Mouse (Mus musculus) midbrain, embryonic 12.5 days (tissue): ENCODE data around the gene Zfp536. TPM values are rescaled to one million over a fixed set of nuclear protein-coding genes. Genes with fewer than 3 reads are reported as not detected.
"Not testable (repeated sequence)": the region's sequence is repeated elsewhere in the genome, so short reads cannot be mapped to it uniquely, and the experiment has no call there.

Experiments
- ATAC-seq: fragments of 200-750 bp; cut with Nextera tagmentation; 2 replicates; pipeline ENCODE4 v1.8.0; 2017; ENCODE audit warnings: low read depth, moderate TSS enrichment, moderate library complexity; ENCODE audit not compliant: low FRiP score
- H3K27ac ChIP-seq: fragments of 300-500 bp; sonication (generic); replicated peaks from 2 replicates; pipeline ENCODE4 v1.5.1; 2016; ENCODE audit warnings: mild to moderate bottlenecking
- H3K27me3 ChIP-seq: fragments of 300-500 bp; sonication (generic); 2 replicates; pipeline ENCODE4 v1.6.1; 2016; ENCODE audit warnings: mild to moderate bottlenecking
- H3K36me3 ChIP-seq: fragments of 300-500 bp; sonication (generic); 2 replicates; pipeline ENCODE4 v1.6.1; 2016
- H3K4me1 ChIP-seq: fragments of 300-500 bp; sonication (generic); 2 replicates; pipeline ENCODE4 v1.6.1; 2016
- H3K4me2 ChIP-seq: fragments of 300-500 bp; sonication (generic); replicated peaks from 2 replicates; pipeline ENCODE4 v1.6.1; 2016; ENCODE audit warnings: mild to moderate bottlenecking, moderate library complexity
- H3K4me3 ChIP-seq: fragments of 300-500 bp; sonication (generic); 2 replicates; pipeline ENCODE4 v1.5.1; 2016; ENCODE audit warnings: mild to moderate bottlenecking
- H3K9ac ChIP-seq: fragments of 300-500 bp; sonication (generic); replicated peaks from 2 replicates; pipeline ENCODE4 v1.6.1; 2016; ENCODE audit warnings: mild to moderate bottlenecking, moderate library complexity
- H3K9me3 ChIP-seq: fragments of 300-500 bp; sonication (generic); 2 replicates; pipeline ENCODE4 v1.6.1; 2016; ENCODE audit warnings: mild to moderate bottlenecking
- WGBS: fragments of 180-500 bp; shearing (Covaris S2); methylation state at CpG from one replicate; pipeline ENCODE4 v1.1.7; 2016; 5-methylcytosine and 5-hydroxymethylcytosine counted together
- polyA plus RNA-seq: library from polyadenylated mRNA; unstranded; fragments of >200 nt; fragmentation: Nextera tagmentation; extraction: Ambion mirVana; gene quantifications from 2 replicates; pipeline ENCODE4 v1.2.1, GENCODE M21; 2016

Gene Zfp536
- polyA plus RNA-seq, 1 experiment from 2014 or later = 43.5 TPM

DNA sequence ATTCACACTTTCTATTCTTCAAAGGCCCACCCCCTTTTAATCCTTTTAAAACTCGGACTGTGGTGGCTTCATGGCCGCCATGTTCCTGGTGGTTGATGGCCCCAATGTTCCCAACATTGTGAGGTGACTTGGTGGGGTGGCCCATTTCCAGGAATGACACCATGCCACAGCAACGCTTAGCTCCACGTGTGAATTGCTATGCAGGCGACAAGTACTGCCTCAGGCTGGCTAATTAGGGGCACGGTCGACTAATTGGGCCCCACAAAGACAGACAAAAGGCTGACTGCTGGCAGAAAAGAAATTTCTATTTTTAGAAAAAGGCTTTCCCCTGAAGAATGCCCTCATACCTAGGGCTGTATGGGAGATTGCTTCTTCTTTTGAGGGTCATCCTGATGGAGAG, 154.2 kb downstream of the Zfp536 start:
- peaks cover 6% of the 10 kb centered on the region; the same call in 1 of the 2 replicates for H3K27me3 ChIP-seq
- H3K9me3 ChIP-seq = no peaks in the 10 kb centered on the region
- H3K4me1 ChIP-seq = peaks cover 29% of the 10 kb centered on the region
- no peaks in the 10 kb centered on the region for H3K36me3 ChIP-seq
- H3K4me2 ChIP-seq = no peak overlapping the region
- no peak for ATAC-seq
- no peak overlapping the region for H3K27ac ChIP-seq
- WGBS = 80% methylated on average over 7 of the region's 7 CpGs
- H3K4me3 ChIP-seq = no peak overlapping the region
- no peak overlapping the region for H3K9ac ChIP-seq

DNA sequence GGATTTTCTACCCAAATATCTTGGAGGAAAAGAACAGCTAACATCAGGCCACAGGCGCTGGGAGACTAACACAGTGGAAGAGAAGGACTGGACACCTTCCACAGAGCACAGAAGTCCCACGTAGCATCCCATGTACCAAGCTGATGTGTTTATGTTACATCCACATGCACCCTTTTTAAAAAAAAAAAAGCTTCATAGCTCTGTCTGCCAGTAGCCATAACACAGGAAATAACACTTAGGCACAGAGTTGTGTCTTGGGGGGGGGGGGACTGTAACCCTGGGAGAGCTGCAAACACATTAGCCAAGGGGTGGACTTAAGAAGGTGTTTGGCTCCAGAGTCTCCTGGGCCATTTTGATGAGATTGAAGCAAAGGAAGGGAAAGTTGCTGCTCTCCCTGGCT, 155.6 kb downstream of the Zfp536 start:
- WGBS = 90% methylated on average over 2 of the region's 2 CpGs
- no peak overlapping the region for H3K9ac ChIP-seq
- H3K4me1 ChIP-seq = peaks cover 19% of the 10 kb centered on the region; the same call in 1 of the 2 replicates

DNA sequence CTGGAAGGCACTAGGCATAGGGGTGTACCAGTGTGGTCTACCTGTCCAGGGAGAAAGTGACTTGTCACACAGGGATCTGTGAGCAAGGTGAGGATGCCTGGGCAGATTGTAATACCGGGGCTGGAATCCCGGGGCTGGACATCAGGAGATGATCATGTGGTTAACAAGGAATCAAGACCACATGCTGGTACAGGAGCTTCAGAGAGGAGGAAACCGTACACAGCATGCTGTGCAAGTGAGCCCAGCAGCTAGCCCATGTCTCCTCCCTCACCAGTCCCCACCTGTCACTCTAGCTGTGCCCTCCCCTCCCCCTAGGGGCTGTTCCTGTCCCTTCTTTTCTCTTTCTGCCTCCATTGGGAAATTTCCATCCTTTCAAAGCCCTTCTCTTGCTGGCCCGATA, 157.5 kb downstream of the Zfp536 start:
- no peaks in the 10 kb centered on the region for H3K27me3 ChIP-seq
- no peak for ATAC-seq
- no peak overlapping the region for H3K4me2 ChIP-seq
- H3K4me3 ChIP-seq = no peak overlapping the region
- no peaks in the 10 kb centered on the region for H3K36me3 ChIP-seq
- no peak overlapping the region for H3K9ac ChIP-seq
- peaks cover 19% of the 10 kb centered on the region; the same call in 1 of the 2 replicates for H3K4me1 ChIP-seq
- 79% methylated on average over 4 of the region's 4 CpGs for WGBS
- no peak overlapping the region for H3K27ac ChIP-seq
- H3K9me3 ChIP-seq = no peaks in the 10 kb centered on the region

More for the DNA sequence above, 155.6 kb downstream of the Zfp536 start:
- Histone ChIP-seq H3K36me3 (no peaks in the 10 kb centered on the region), H3K27ac (no peak overlapping the region), H3K4me3 (no peak overlapping the region), H3K27me3 (no peaks in the 10 kb centered on the region), H3K4me2 (no peak overlapping the region), H3K9me3 (no peaks in the 10 kb centered on the region)
- no peak for ATAC-seq

DNA sequence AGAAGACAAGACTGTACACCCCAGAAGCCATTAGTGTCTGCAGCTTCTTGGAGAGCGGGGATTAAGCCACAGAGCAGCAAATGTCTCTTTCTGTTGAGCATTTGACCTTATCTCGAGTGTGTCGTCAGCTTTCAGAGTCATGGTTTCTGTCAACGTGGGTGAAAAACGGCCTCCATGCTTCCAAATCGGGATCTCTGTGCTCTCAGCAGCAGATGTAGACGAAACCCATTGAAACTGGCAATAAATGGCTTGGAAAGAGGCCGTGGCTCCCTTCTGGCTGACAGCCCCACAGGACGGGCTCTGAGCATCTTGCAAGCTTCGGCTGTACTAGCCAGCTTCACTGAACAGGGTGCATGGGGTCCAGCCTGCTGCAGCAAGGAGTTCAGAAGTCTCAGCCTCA, 159.1 kb downstream of the Zfp536 start:
- H3K27ac ChIP-seq = no peak overlapping the region
- peaks cover 13% of the 10 kb centered on the region; the same call in 1 of the 2 replicates for H3K4me1 ChIP-seq
- no peak overlapping the region for H3K4me2 ChIP-seq
- H3K36me3 ChIP-seq = no peaks in the 10 kb centered on the region
- H3K9me3 ChIP-seq = no peaks in the 10 kb centered on the region
- no peaks in the 10 kb centered on the region for H3K27me3 ChIP-seq
- WGBS = 83% methylated on average over 10 of the region's 10 CpGs
- no peak for ATAC-seq
- H3K9ac ChIP-seq = no peak overlapping the region
- H3K4me3 ChIP-seq = no peak overlapping the region

DNA sequence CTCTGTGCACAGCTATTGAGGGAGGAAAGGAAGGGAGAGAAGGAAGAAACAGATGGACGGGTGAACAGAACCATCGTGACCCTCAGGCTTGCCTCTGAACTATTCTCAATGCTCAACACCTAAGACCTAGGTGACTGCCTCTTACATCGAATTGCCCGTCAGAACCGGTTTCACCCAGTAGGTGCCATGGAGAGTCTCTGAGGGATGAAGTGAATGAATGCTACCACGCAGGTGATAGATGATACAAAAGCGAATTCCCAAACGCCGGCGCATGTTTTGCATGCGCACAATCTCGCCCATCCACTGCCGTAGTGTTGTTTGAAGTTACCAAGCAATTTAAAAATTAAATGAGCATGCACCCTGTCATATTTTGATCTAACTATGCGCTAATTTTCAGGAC, 164.9 kb downstream of the Zfp536 start:
- Histone ChIP-seq H3K9me3 (no peaks in the 10 kb centered on the region), H3K27ac (no peak overlapping the region), H3K9ac (no peak overlapping the region), H3K27me3 (no peaks in the 10 kb centered on the region), H3K4me1 (peaks cover 5% of the 10 kb centered on the region; the same call in 1 of the 2 replicates), H3K4me2 (no peak overlapping the region), H3K36me3 (peaks cover 6% of the 10 kb centered on the region; the same call in 1 of the 2 replicates), H3K4me3 (no peak overlapping the region)
- ATAC-seq = no peak
- WGBS = 94% methylated on average over 14 of the region's 14 CpGs

DNA sequence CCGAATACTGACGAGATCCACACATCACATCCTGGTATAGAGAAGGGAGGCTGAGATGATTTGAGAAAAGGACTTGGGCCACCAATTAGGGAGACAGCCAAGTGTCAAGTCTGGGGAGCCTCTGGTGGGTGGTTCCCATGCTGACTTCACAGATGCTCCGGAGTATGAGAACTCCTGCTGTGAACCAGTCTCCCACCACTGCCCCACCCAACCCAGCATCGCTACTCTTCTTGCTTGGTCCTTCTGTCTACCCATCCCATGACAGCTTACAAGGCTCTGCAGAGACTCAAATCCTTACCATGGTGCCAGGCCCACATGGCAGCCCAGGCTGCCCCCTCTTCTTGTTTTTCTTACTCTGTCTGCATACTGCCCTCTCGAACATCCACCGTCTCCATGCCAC, 165.5 kb downstream of the Zfp536 start:
- Histone ChIP-seq H3K9ac (no peak overlapping the region), H3K27ac (no peak overlapping the region), H3K36me3 (peaks cover 6% of the 10 kb centered on the region; the same call in 1 of the 2 replicates), H3K4me1 (peaks cover 11% of the 10 kb centered on the region), H3K4me3 (no peak overlapping the region), H3K9me3 (no peaks in the 10 kb centered on the region), H3K4me2 (no peak overlapping the region), H3K27me3 (no peaks in the 10 kb centered on the region)
- WGBS = 94% methylated on average over 6 of the region's 6 CpGs
- ATAC-seq = no peak

DNA sequence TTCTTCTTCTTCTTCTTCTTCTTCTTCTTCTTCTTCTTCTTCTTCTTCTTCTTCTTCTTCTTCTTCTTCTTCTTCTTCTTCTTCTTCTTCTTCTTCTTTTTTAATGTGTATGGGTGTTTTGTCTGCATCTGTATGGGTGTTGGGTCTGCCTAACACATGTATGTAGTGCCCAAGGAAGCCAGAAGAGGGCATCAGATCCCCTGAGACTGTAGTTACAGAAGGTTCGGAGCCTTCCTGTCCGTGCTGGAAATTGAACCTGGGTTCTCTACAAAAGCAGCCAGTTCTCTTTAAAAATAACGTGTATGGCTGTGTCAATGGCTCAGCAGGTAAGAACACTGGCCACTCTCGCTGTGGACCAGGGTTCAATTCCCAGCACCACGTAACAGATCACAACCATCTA, 167.0 kb downstream of the Zfp536 start:
- WGBS = 87% methylated on average over 5 of the region's 5 CpGs
- no peak for ATAC-seq

DNA sequence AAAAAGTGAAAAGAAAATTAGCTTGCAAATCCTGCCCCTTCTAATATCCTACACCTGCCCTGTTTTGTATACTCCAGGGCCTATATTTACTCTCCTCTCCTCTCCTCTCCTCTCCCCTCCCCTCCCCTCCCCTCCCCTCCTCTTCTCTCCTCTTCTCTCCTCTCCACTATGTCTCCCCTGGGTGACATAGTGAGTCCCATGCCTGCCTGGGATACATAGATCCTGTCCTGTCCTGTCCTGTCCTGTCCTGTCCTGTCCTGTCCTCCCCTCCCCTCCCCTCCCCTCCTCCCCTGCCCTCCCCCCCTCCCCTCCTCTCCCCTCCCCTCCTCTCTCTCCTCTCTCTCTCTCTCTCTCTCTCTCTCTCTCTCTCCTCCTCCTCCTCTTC, 169.9 kb downstream of the Zfp536 start:
- H3K27ac ChIP-seq = not testable (repeated sequence)
- peaks cover 35% of the 10 kb centered on the region for H3K4me1 ChIP-seq

More for the DNA sequence above, 167.0 kb downstream of the Zfp536 start:
- peaks cover 18% of the 10 kb centered on the region for H3K4me1 ChIP-seq
- no peak overlapping the region for H3K9ac ChIP-seq
- no peak overlapping the region for H3K4me2 ChIP-seq
- H3K27me3 ChIP-seq = no peaks in the 10 kb centered on the region
- peaks cover 6% of the 10 kb centered on the region; the same call in 1 of the 2 replicates for H3K36me3 ChIP-seq
- H3K9me3 ChIP-seq = no peaks in the 10 kb centered on the region
- H3K27ac ChIP-seq = no peak overlapping the region
- H3K4me3 ChIP-seq = no peak overlapping the region

DNA sequence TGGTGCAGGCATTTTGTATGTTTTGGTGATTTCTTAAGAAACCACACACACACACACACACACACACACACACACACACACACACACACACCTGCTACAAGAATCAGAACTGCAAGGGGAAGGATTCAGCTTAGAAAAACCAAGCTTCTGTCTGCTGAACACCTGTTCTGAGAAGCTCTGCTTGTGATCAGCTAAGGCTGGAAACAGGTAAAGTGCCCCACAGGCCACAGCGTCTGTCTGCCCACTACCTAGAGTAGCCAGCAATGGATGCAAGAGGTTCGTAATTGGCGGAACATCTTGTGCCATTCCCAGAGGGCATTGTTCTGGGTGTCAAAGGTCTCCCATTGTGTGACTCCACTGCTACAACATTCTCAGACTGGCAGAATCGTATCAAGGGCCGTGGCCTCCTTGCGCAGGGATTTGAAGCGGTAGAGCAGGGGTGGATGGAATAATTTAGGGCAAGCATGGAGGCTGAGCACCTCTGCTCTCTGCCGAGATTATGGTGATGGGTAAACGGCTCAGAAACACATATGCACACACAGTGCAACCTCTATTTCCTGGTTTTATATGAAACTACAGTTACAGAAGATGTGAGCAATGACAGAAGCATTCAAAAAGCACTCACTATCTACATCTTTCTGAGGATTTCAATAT, 170.4 kb downstream of the Zfp536 start:
- Histone ChIP-seq H3K9ac (no peak overlapping the region), H3K9me3 (no peaks in the 10 kb centered on the region), H3K36me3 (peaks cover 6% of the 10 kb centered on the region; the same call in 1 of the 2 replicates), H3K27ac (0 out of 2 replicates have a peak overlapping the region, but pooled peaks have one; percentile 30), H3K27me3 (no peaks in the 10 kb centered on the region), H3K4me2 (peak overlapping the region; percentile 26; the same call in 1 of the 2 replicates), H3K4me1 (peaks cover 35% of the 10 kb centered on the region), H3K4me3 (no peak overlapping the region)
- peak; percentile 69; the same call in 1 of the 2 replicates for ATAC-seq
- WGBS = 13% methylated on average over 9 of the region's 9 CpGs

More for the DNA sequence above, 169.9 kb downstream of the Zfp536 start:
- H3K4me2 ChIP-seq, H3K9ac ChIP-seq, H3K27me3 ChIP-seq, H3K9me3 ChIP-seq, H3K36me3 ChIP-seq, H3K4me3 ChIP-seq: not testable (repeated sequence)
- ATAC-seq = peak; percentile 65

DNA sequence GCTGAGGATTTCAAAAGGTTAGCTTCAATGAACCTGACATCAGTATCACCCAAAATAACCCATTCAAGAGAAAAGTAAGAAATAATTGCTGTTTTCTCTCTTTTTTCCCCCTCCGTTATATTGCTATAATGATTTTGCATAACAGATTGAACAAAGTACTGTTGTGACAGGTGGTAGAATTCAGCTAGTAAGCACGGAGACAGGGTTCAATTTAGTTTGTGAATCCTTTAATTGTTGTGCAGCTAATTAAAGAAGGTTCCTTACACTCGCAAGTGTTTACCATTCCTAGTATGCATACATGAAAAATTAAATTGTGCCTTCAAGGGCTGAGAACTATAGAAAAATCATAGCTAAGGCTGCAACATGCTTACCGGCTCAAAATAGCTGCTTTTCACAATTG, 173.1 kb downstream of the Zfp536 start:
- Histone ChIP-seq H3K9ac (no peak overlapping the region), H3K27me3 (no peaks in the 10 kb centered on the region), H3K4me1 (peaks cover 35% of the 10 kb centered on the region), H3K9me3 (no peaks in the 10 kb centered on the region), H3K27ac (no peak overlapping the region), H3K36me3 (no peaks in the 10 kb centered on the region), H3K4me2 (no peak overlapping the region), H3K4me3 (no peak overlapping the region)
- 75% methylated on average over 4 of the region's 4 CpGs for WGBS
- no peak for ATAC-seq

DNA sequence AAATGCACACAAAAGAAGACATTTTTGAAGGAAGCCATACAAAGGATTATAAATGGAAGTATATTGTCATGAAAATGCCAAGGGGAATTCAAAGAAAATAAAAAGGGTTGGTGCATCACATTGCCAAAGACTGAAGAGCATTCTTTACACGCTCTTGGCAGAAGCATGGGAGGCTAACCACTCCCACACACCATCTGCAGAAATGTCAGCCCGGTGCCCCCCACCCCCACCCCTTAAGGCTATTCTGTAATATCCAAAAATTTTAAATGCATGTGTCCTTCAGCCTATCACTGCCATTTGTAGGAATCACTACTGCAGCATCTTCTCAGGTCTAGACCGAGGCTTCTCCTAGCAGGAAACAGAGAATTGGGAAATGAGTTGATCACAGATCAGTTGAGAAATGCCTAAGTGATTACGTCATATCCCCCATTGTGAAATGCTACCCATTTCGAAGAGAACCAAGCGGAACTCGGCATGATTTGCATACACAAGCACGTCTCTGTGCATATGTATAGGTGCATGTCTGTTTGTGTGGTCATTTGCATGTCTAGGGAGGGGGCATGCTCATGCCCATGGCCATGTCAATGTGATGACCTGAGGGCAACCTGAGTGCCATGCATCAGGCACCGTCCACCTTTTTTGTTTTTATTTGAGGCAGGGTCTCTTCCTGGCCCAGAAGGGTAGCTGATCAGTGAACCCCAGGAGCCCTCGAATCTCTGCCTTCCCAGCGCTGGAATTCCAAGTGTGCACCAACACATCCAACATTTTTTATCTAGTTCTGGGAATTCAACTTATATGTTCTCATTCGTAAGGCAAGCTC, 179.0 kb downstream of the Zfp536 start:
- Histone ChIP-seq H3K4me2 (no peak overlapping the region), H3K9me3 (no peaks in the 10 kb centered on the region), H3K4me3 (no peak overlapping the region), H3K27me3 (no peaks in the 10 kb centered on the region), H3K4me1 (peaks cover 17% of the 10 kb centered on the region), H3K9ac (no peak overlapping the region), H3K36me3 (no peaks in the 10 kb centered on the region), H3K27ac (no peak overlapping the region)
- WGBS = 73% methylated on average over 12 of the region's 12 CpGs
- ATAC-seq = no peak

DNA sequence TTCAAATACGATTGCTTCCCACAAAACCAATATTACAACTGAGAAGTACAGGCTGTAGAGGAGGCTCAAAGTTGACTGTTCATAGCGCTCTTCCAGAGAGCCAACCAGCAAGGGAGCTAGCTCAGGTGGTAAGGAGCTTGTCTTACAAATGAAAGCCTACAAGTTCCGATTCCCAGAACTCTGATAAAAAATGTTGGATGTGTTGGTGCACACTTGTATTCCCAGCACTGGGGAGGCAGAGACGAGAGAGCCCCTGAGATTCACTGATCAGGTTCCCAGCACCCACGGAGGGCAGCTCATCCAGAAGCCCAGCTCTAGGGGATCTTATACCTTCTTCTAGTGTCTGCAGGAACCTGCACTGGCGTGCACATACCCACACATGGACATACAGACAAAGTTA, 179.9 kb downstream of the Zfp536 start:
- no peak for ATAC-seq
- no peak overlapping the region for H3K9ac ChIP-seq
- H3K4me2 ChIP-seq = no peak overlapping the region
- no peak overlapping the region for H3K4me3 ChIP-seq
- no peaks in the 10 kb centered on the region for H3K36me3 ChIP-seq
- H3K27ac ChIP-seq = no peak overlapping the region
- WGBS = 90% methylated on average over 6 of the region's 6 CpGs
- H3K9me3 ChIP-seq = no peaks in the 10 kb centered on the region
- H3K4me1 ChIP-seq = peaks cover 16% of the 10 kb centered on the region
- no peaks in the 10 kb centered on the region for H3K27me3 ChIP-seq
